Mouse (Mus musculus) heart, adult 2 months (tissue): Measurements from ENCODE around the gene Grin3b. TPM values are rescaled to one million over a fixed set of nuclear protein-coding genes. Genes with fewer than 3 reads are reported as not detected.
A peak's percentile ranks its signal among the peaks of the same experiment; 100 is the strongest.
"Not testable (repeated sequence)": the region's sequence is repeated elsewhere in the genome, so short reads cannot be mapped to it uniquely, and the experiment has no call there.

Source experiments
- DNase-seq, 2 experiments: peaks; one replicate each; pipeline ENCODE4 v3.0.0; 2021
- H3K27ac ChIP-seq: fragments of 200-600 bp; 2 replicates; pipeline ENCODE4 v1.8.1; 2022
- H3K27me3 ChIP-seq: fragments of 200-500 bp; 2 replicates; pipeline ENCODE4 v1.6.1; 2012; ENCODE audit warnings: mild to moderate bottlenecking, low read length, inconsistent platforms, mixed read lengths; ENCODE audit not compliant: control insufficient read depth, insufficient read depth
- H3K36me3 ChIP-seq: fragments of 200-500 bp; 2 replicates; pipeline ENCODE4 v1.6.1; 2012; ENCODE audit warnings: low read length, inconsistent platforms; ENCODE audit not compliant: control insufficient read depth, insufficient read depth
- H3K4me1 ChIP-seq: fragments of 200-500 bp; 2 replicates; pipeline ENCODE4 v1.6.1; 2011; ENCODE audit warnings: low read length; ENCODE audit not compliant: control insufficient read depth, insufficient read depth
- H3K4me3 ChIP-seq: fragments of 200-600 bp; 2 replicates; pipeline ENCODE4 v1.8.1; 2022
- H3K79me2 ChIP-seq: fragments of 200-500 bp; replicated peaks from 2 replicates; pipeline ENCODE4 v1.6.1; 2012; ENCODE audit warnings: mild to moderate bottlenecking, inconsistent platforms, low read length, moderate library complexity, mixed read lengths; ENCODE audit not compliant: control insufficient read depth, insufficient read depth
- H3K9ac ChIP-seq: fragments of 200-500 bp; 2 replicates; pipeline ENCODE4 v1.6.1; 2012; ENCODE audit warnings: low read depth, mild to moderate bottlenecking, control low read depth, inconsistent platforms, low read length, mixed read lengths
- CTCF ChIP-seq: fragments of 200-600 bp; IDR thresholded peaks from 2 replicates; pipeline ENCODE4 v1.8.1; 2022; ENCODE audit warnings: antibody characterized with exemption, mild to moderate bottlenecking, moderate library complexity
- EP300 ChIP-seq: fragments of 200-500 bp; IDR thresholded peaks from 2 replicates; pipeline ENCODE4 v1.6.1; 2011; ENCODE audit warnings: low read depth, low read length, control low read depth; ENCODE audit not compliant: insufficient read depth
- POLR2A ChIP-seq: fragments of 200-500 bp; IDR thresholded peaks from 2 replicates; pipeline ENCODE4 v1.6.1; 2011; ENCODE audit warnings: mild to moderate bottlenecking, low read depth, low read length, control low read depth; ENCODE audit not compliant: insufficient read depth
- WGBS: fragments of 180-500 bp; shearing (Covaris S2); methylation state at CpG from one replicate; pipeline ENCODE4 v1.1.7; 2018; 5-methylcytosine and 5-hydroxymethylcytosine counted together
- intact Hi-C: fragments of 180-260 bp; cut with DNase I; formaldehyde crosslinking; loops from one replicate; pipeline ENCODE4 v1.15.1; 2025
- polyA plus RNA-seq: library from polyadenylated mRNA; depleted of rRNA; stranded (reverse); fragments of >200 nt; gene quantifications from 2 replicates; pipeline ENCODE4 v1.2.3, GENCODE M21; 2012
- total RNA-seq, 2 experiments: library from RNA; stranded (reverse); gene quantifications; 2 replicates each; pipeline ENCODE4 v1.2.3; 2021

Gene Grin3b
- total and polyA plus RNA-seq, 3 experiments = 0.20 to 0.31 (median 0.29) TPM

- 93% methylated on average over 4 of the region's 4 CpGs for WGBS
- TF ChIP-seq EP300 (no peak), CTCF (no peak), POLR2A (no peak)
- no peak overlapping the region for H3K4me3 ChIP-seq
- H3K36me3 ChIP-seq = no peaks in the 10 kb centered on the region
- H3K79me2 ChIP-seq = no peaks in the 10 kb centered on the region
- intact Hi-C loops = no loop called here
- no peak for DNase-seq
- no peak overlapping the region for H3K9ac ChIP-seq
- no peaks in the 10 kb centered on the region for H3K27me3 ChIP-seq
- no peaks in the 10 kb centered on the region for H3K4me1 ChIP-seq
- H3K27ac ChIP-seq = no peak overlapping the region
Observed at GRCm38 (mm10) chr10:79949873-79950272, 20.6 kb upstream of the Grin3b start.

- no peak for DNase-seq
- 91% methylated on average over 18 of the region's 18 CpGs for WGBS
- intact Hi-C loops = no loop called here
- no peaks in the 10 kb centered on the region for H3K27me3 ChIP-seq
- H3K79me2 ChIP-seq = no peaks in the 10 kb centered on the region
- no peaks in the 10 kb centered on the region for H3K4me1 ChIP-seq
- no peak overlapping the region for H3K4me3 ChIP-seq
- no peaks in the 10 kb centered on the region for H3K36me3 ChIP-seq
- TF ChIP-seq EP300 = no peak
- TF ChIP-seq POLR2A = no peak
- no peak for TF ChIP-seq CTCF
- no peak overlapping the region for H3K9ac ChIP-seq
- H3K27ac ChIP-seq = no peak overlapping the region
Observed at GRCm38 (mm10) chr10:79950661-79951060, 19.9 kb upstream of the Grin3b start.

GRCm38 (mm10) chr10:79953946-79954345 lies 16.6 kb upstream of the Grin3b start:
- 83% methylated on average over 6 of the region's 6 CpGs for WGBS
- no peaks in the 10 kb centered on the region for H3K79me2 ChIP-seq
- no peak overlapping the region for H3K4me3 ChIP-seq
- H3K36me3 ChIP-seq = no peaks in the 10 kb centered on the region
- peaks cover 1% of the 10 kb centered on the region; the same call in 1 of the 2 replicates for H3K4me1 ChIP-seq
- H3K27me3 ChIP-seq = no peaks in the 10 kb centered on the region
- H3K9ac ChIP-seq = no peak overlapping the region
- intact Hi-C loops = no loop called here
- DNase-seq = peak; percentile 43 to 60
- no peak overlapping the region for H3K27ac ChIP-seq
- peak; percentile 76 for TF ChIP-seq CTCF
- no peak for TF ChIP-seq EP300

GRCm38 (mm10) chr10:79955691-79956090 lies 14.8 kb upstream of the Grin3b start:
- DNase-seq = no peak
- TF ChIP-seq CTCF = no peak
- no peak for TF ChIP-seq EP300
- TF ChIP-seq POLR2A = no peak
- Histone ChIP-seq H3K9ac (no peak overlapping the region), H3K4me3 (no peak overlapping the region), H3K27me3 (no peaks in the 10 kb centered on the region), H3K4me1 (peaks cover 3% of the 10 kb centered on the region; the same call in 1 of the 2 replicates), H3K36me3 (no peaks in the 10 kb centered on the region), H3K79me2 (no peaks in the 10 kb centered on the region), H3K27ac (no peak overlapping the region)
- intact Hi-C loops = no loop called here
- WGBS = 80% methylated on average over 9 of the region's 9 CpGs

- WGBS = 61% methylated on average over 4 of the region's 4 CpGs
- TF ChIP-seq EP300 = no peak
- TF ChIP-seq CTCF = no peak
- no peak for TF ChIP-seq POLR2A
- no peaks in the 10 kb centered on the region for H3K27me3 ChIP-seq
- peaks cover 5% of the 10 kb centered on the region; the same call in 1 of the 2 replicates for H3K4me1 ChIP-seq
- intact Hi-C loops = loop anchor here (1.0 kb wide), 1 partner anchor 121 kb away; no protein-coding TSS in a partner anchor
- no peak overlapping the region for H3K9ac ChIP-seq
- H3K4me3 ChIP-seq = no peak overlapping the region
- H3K36me3 ChIP-seq = no peaks in the 10 kb centered on the region
- no peak overlapping the region for H3K27ac ChIP-seq
- H3K79me2 ChIP-seq = no peaks in the 10 kb centered on the region
- no peak for DNase-seq
Observed at GRCm38 (mm10) chr10:79956643-79957154, 13.8 kb upstream of the Grin3b start.

GRCm38 (mm10) chr10:79958140-79958816 lies 12.2 kb upstream of the Grin3b start:
- no peaks in the 10 kb centered on the region for H3K27me3 ChIP-seq
- intact Hi-C loops = loop anchor here (1.0 to 2.0 kb wide), 2 partner anchors 33 to 65 kb away; no protein-coding TSS in a partner anchor

GRCm38 (mm10) chr10:79959412-79959811 lies 11.1 kb upstream of the Grin3b start:
- H3K36me3 ChIP-seq, H3K4me1 ChIP-seq, H3K9ac ChIP-seq, H3K79me2 ChIP-seq, H3K27me3 ChIP-seq: not testable (repeated sequence)
- intact Hi-C loops = loop anchor here (2.0 kb wide), 1 partner anchor 67 kb away; no protein-coding TSS in a partner anchor
- peak overlapping the region; percentile 27; the same call in 1 of the 2 replicates for H3K4me3 ChIP-seq
- peak in 1 of 2 experiments; percentile 46 for DNase-seq
- WGBS = 28% methylated on average over 10 of the region's 10 CpGs
- H3K27ac ChIP-seq = peak overlapping the region; percentile 78

More at GRCm38 (mm10) chr10:79958140-79958816, 12.2 kb upstream of the Grin3b start:
- DNase-seq = peak; percentile 85 to 88
- no peaks in the 10 kb centered on the region for H3K79me2 ChIP-seq
- H3K9ac ChIP-seq = no peak overlapping the region
- WGBS = 19% methylated on average over 21 of the region's 21 CpGs
- no peak overlapping the region for H3K4me3 ChIP-seq
- H3K27ac ChIP-seq = no peak overlapping the region
- no peaks in the 10 kb centered on the region for H3K36me3 ChIP-seq
- H3K4me1 ChIP-seq = peaks cover 5% of the 10 kb centered on the region; the same call in 1 of the 2 replicates
- no peak for TF ChIP-seq POLR2A
- TF ChIP-seq CTCF = peak; percentile 97
- TF ChIP-seq EP300 = peak; percentile 92
